Mouse (Mus musculus): ENCODE results near the gene Pitpnc1. TPM values are rescaled to one million over a fixed set of nuclear protein-coding genes. Genes with fewer than 3 reads are reported as not detected.
"Not testable (repeated sequence)": the region's sequence is repeated elsewhere in the genome, so short reads cannot be mapped to it uniquely, and the experiment has no call there.

The Pitpnc1 gene
- 19.6 and 21.8 TPM in 2 replicates for polyA plus RNA-seq (2015; fragmentation: Nextera tagmentation; extraction: Ambion mirVana)

DNA sequence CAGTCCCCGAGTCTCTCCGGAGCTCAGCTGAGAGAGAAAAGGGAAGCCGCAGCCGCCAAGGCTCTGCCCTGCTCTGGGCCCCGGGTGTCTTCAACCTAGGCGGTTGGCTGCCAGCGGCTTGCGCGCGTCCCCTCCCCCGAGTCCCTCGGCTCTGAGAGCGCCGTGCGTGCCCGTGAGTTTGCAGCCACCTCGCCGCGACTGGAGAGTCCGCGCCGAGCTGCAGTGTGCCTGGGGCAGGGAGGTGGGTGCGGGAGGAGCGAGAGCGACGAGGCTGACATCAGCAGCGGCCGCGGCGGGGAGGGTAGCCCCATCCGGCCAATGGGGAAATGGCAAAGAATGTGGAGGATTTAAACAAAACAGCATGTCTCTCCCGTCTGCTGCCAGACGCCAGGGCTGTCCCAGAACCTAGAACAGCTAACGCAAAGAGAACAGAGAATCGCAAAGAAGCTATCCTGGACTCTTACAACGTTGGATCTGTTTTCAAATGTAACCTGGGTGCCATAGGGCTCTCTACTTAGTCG is at the start of gene Pitpnc1:
Gene Pitpnc1 (minus strand): TSS at position 179 of the 521 bp plus-strand sequence.
- Histone ChIP-seq H3K36me3 (ENCODE audit: insufficient read depth, low read length) (no peaks in the 10 kb centered on the region), H3K27me3 (ENCODE audit: insufficient read depth, low read length) (no peaks in the 10 kb centered on the region), H3K27ac (peak within 1 kb of the TSS; percentile 91), H3K4me2 (ENCODE audit: low read length) (peak within 1 kb of the TSS; percentile 98), H3K9ac (ENCODE audit: low read depth, low read length) (peak within 1 kb of the TSS; percentile 87), H3K4me1 (replicated peaks; ENCODE audit: insufficient read depth, low read length) (no peaks in the 10 kb centered on the region; the same call in 1 of the 2 replicates), H3K9me3 (replicated peaks; ENCODE audit: low read length) (no peaks in the 10 kb centered on the region), H3K4me3 (replicated peaks; ENCODE audit: low read depth, low read length) (peak within 1 kb of the TSS; percentile 89)
- peak; percentile 95 for DNase-seq (ENCODE audit: low spot score)
- peak; percentile 65 for ATAC-seq (replicated peaks; ENCODE audit: low FRiP score, low read depth)
- 1% methylated on average over 36 of the region's 37 CpGs for WGBS
- TF ChIP-seq CTCF (IDR thresholded peaks at IDR 0.05; ENCODE audit: low read depth), result 0 out of 2 replicates have a peak, but pooled peaks have one; percentile 20

- H3K4me2 ChIP-seq (ENCODE audit: low read length), result no peak overlapping the region
- TF ChIP-seq CTCF (IDR thresholded peaks at IDR 0.05; ENCODE audit: low read depth), result no peak
- H3K36me3 ChIP-seq (ENCODE audit: insufficient read depth, low read length), result no peaks in the 10 kb centered on the region
- 69% methylated on average over 5 of the region's 5 CpGs for WGBS
- no peaks in the 10 kb centered on the region for H3K27me3 ChIP-seq (ENCODE audit: insufficient read depth, low read length)
- no peaks in the 10 kb centered on the region for H3K4me1 ChIP-seq (replicated peaks; ENCODE audit: insufficient read depth, low read length)
- DNase-seq (ENCODE audit: low spot score) (no peak), ATAC-seq (replicated peaks; ENCODE audit: low FRiP score, low read depth) (no peak)
- no peak overlapping the region for H3K27ac ChIP-seq
- no peak overlapping the region for H3K4me3 ChIP-seq (replicated peaks; ENCODE audit: low read depth, low read length)
- H3K9ac ChIP-seq (ENCODE audit: low read depth, low read length), result no peak overlapping the region
- no peaks in the 10 kb centered on the region for H3K9me3 ChIP-seq (replicated peaks; ENCODE audit: low read length)
Measured at GRCm38 (mm10) chr11:107518645-107519429, 48.3 kb upstream of the Pitpnc1 start.

GRCm38 (mm10) chr11:107516387-107516786 is 45.9 kb upstream of the Pitpnc1 start:
- H3K9me3 ChIP-seq (replicated peaks; ENCODE audit: low read length), result no peaks in the 10 kb centered on the region
- no peak overlapping the region for H3K4me2 ChIP-seq (ENCODE audit: low read length)
- no peaks in the 10 kb centered on the region for H3K27me3 ChIP-seq (ENCODE audit: insufficient read depth, low read length)
- H3K36me3 ChIP-seq (ENCODE audit: insufficient read depth, low read length), result no peaks in the 10 kb centered on the region
- H3K9ac ChIP-seq (ENCODE audit: low read depth, low read length), result no peak overlapping the region
- 96% methylated on average over 2 of the region's 2 CpGs for WGBS
- DNase-seq (ENCODE audit: low spot score) (no peak), ATAC-seq (replicated peaks; ENCODE audit: low FRiP score, low read depth) (no peak)
- H3K4me1 ChIP-seq (replicated peaks; ENCODE audit: insufficient read depth, low read length), result no peaks in the 10 kb centered on the region
- H3K4me3 ChIP-seq (replicated peaks; ENCODE audit: low read depth, low read length), result no peak overlapping the region
- TF ChIP-seq CTCF (IDR thresholded peaks at IDR 0.05; ENCODE audit: low read depth), result no peak
- no peak overlapping the region for H3K27ac ChIP-seq

DNA sequence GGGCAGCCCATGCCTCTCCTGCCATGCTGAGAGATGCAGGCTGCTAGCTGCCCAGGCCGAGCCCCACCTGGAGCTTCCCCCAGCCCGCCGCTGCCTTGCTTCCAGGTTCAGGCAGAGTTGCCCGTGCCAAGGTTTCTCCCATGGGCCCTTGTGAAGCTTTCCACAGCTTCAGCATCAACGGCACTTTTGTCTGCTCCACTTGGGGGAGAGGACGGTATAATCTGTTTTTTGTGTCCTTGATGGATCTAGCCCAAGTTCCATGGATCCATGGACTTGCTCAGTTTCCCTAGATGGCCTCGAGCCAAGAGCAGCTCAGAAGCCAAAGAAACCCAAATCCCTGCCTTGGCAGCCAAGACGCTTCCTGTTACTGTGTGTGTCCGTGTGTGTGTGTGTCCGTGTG is 42.5 kb upstream of the Pitpnc1 start:
- 63% methylated on average over 10 of the region's 10 CpGs for WGBS
- Histone ChIP-seq H3K9me3 (replicated peaks; ENCODE audit: low read length) (no peaks in the 10 kb centered on the region), H3K4me2 (ENCODE audit: low read length) (no peak overlapping the region), H3K27ac (no peak overlapping the region), H3K27me3 (ENCODE audit: insufficient read depth, low read length) (no peaks in the 10 kb centered on the region), H3K36me3 (ENCODE audit: insufficient read depth, low read length) (no peaks in the 10 kb centered on the region), H3K9ac (ENCODE audit: low read depth, low read length) (no peak overlapping the region), H3K4me3 (replicated peaks; ENCODE audit: low read depth, low read length) (no peak overlapping the region), H3K4me1 (replicated peaks; ENCODE audit: insufficient read depth, low read length) (no peaks in the 10 kb centered on the region)
- ATAC-seq (replicated peaks; ENCODE audit: low FRiP score, low read depth) (no peak), DNase-seq (ENCODE audit: low spot score) (no peak)
- no peak for TF ChIP-seq CTCF (IDR thresholded peaks at IDR 0.05; ENCODE audit: low read depth)

GRCm38 (mm10) chr11:107511954-107512353 is 41.5 kb upstream of the Pitpnc1 start:
- WGBS, result 49% methylated on average over 5 of the region's 5 CpGs
- H3K27me3 ChIP-seq (ENCODE audit: insufficient read depth, low read length); ATAC-seq (replicated peaks; ENCODE audit: low FRiP score, low read depth); H3K9ac ChIP-seq (ENCODE audit: low read depth, low read length); H3K4me3 ChIP-seq (replicated peaks; ENCODE audit: low read depth, low read length); H3K36me3 ChIP-seq (ENCODE audit: insufficient read depth, low read length); H3K4me2 ChIP-seq (ENCODE audit: low read length); H3K4me1 ChIP-seq (replicated peaks; ENCODE audit: insufficient read depth, low read length); H3K27ac ChIP-seq; H3K9me3 ChIP-seq (replicated peaks; ENCODE audit: low read length): not testable (repeated sequence)
- TF ChIP-seq CTCF (IDR thresholded peaks at IDR 0.05; ENCODE audit: low read depth), result peak; percentile 96
- peak; percentile 86 for DNase-seq (ENCODE audit: low spot score)

DNA sequence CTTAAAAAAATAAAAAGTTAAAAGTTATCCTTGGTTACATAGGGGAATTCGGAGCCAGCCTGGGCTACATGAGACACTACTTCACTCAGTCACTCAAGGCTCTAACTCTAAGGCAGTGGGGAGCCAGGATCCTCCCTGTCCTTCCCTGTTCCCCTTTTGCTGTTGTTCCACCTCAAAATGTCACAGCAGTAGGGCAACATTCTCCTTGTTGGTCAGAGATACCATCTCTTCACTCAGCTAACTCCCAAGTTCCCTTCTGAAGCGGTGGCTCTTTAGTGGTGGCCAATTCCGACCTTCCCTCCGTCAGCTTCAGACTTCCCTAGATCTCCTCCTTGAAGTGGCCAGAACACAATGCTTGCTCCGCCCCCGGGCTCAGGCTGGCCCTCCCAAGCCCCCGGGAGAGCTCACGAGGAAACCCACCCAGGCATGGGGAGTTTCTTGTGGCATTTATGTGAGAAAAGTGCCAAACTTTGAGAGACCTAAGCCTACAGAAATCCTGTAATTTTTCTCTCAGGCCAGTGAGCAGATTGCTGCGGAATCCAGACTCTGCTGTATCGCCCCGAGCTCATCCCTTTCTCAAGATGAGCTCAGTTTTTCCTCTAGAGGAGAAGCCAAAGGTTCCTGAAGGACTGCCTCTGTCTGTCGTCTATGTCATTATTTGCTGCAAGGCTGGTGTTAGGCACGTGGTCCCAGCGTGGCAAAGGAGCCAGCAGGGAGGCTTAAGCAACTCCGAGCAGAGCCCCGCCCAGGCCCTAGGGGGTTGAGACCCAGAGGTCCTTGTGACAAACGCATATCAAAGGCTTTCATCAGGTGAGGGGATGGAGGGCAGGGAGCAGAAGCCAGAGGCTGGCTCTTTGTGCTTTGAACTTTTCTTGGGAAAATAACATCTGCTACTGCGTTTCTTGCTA is 40.1 kb upstream of the Pitpnc1 start:
- TF ChIP-seq CTCF (IDR thresholded peaks at IDR 0.05; ENCODE audit: low read depth), result no peak
- peak; percentile 71 for ATAC-seq (replicated peaks; ENCODE audit: low FRiP score, low read depth)
- H3K27ac ChIP-seq, result no peak overlapping the region
- H3K4me1 ChIP-seq (replicated peaks; ENCODE audit: insufficient read depth, low read length), result no peaks in the 10 kb centered on the region
- H3K4me3 ChIP-seq (replicated peaks; ENCODE audit: low read depth, low read length), result no peak overlapping the region
- WGBS, result 5% methylated on average over 18 of the region's 18 CpGs
- H3K27me3 ChIP-seq (ENCODE audit: insufficient read depth, low read length), result no peaks in the 10 kb centered on the region
- no peaks in the 10 kb centered on the region for H3K36me3 ChIP-seq (ENCODE audit: insufficient read depth, low read length)
- no peaks in the 10 kb centered on the region for H3K9me3 ChIP-seq (replicated peaks; ENCODE audit: low read length)
- peak overlapping the region; percentile 45 for H3K4me2 ChIP-seq (ENCODE audit: low read length)
- peak overlapping the region; percentile 19; the same call in 1 of the 2 replicates for H3K9ac ChIP-seq (ENCODE audit: low read depth, low read length)
- DNase-seq (ENCODE audit: low spot score), result peak; percentile 38
